Mouse (Mus musculus) left cerebral cortex, adult 8-10 months (tissue): ENCODE measurements around the gene Gak. TPM values are rescaled to one million over a fixed set of nuclear protein-coding genes. Genes with fewer than 3 reads are reported as not detected.
"Not testable (repeated sequence)": the region's sequence is repeated elsewhere in the genome, so short reads cannot be mapped to it uniquely, and the experiment has no call there.

ENCODE experiments used
- DNase-seq, 2 experiments: peaks; one replicate each; pipeline ENCODE4 v3.0.0; 2022; ENCODE audit warnings: low spot score in 2 of 2
- total RNA-seq, 4 experiments: library from RNA; stranded (reverse); gene quantifications; 2 replicates each; pipeline ENCODE4 v1.2.4; 2022

Gene Gak
- total RNA-seq, 4 experiments from 2014 or later: 97.5 to 105 (median 99.5) TPM

DNA sequence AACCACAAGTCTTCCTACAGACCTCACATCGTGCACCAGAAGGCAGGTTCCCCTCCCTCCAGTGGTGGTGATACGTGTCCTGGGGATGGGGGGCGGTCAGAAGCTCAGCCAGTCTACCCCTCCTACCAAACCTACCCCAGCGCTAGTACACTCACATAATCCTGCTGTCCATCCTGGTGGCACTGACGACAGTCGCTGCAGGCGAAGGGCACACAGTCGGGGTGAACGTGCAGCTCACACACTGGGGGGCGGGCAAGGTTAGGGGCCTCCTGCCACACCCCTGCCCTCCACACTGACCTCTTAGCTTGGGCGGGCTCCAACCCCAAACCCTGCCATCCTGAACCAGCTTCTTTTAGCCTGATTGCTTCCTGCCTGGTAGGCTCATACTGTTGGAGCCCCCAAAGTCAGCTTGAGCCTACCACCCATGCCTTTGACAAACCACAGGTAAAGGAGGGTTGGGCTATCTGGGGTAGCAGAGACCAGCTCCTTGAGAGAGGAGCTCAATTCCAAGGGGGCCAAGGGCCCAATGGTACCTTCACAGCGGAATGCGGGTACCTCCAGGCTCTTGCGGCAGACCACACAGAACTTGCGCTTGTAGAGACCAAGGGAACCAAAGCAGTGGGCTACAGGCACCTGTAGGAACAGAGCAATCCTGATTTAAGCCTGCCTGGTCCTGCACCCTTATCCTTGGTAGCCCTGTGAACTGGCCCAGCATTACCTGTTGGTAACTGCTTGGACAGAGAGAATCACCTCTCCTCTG, 26.5 kb upstream of the Gak start:
- DNase-seq: no peak

DNA sequence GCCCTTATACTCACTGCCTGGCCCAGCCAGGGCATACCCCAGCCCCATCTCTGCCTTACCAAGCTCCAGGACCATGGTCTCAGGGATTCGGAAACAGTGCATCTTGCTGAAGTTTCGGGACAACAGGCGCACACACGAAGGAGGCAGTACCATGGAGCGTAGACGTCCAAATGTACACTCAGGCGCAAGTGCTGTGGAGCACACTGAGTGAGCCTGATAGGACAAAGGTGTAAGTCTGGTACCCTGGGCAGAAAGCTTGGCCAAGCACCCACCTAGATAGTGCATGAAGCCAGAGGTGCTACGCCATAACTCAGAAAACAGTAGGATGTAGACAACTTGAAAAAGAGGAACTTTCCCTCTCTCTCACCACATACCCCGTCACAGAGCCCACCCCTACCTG, 25.8 kb upstream of the Gak start:
- DNase-seq: no peak

DNA sequence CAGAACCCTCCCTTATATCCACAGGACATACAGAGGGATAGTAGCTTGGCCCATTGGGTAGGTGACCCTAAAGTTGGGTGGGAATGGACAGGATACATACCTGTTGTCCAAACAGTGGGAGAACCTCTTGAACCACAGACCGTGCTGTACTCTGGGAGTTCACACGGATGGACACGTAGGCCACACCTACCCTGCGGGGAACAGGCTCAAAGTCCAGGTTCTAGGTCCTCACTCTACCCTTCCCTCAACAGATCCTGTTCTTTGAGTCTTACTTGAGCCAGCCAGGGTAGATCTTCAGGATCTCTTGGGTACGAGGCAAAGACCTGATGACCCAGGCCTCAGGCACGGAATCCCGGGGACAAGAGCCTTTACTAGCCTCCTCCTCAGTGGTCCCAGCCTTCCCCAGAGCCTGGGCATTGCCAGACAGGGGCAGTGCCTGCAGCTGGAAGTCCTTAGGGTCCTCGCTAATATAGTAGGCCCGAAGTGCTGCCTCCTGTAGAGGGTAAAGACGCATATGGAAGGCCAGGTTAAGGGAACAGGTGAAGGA, 25.0 kb upstream of the Gak start:
- DNase-seq: no peak

DNA sequence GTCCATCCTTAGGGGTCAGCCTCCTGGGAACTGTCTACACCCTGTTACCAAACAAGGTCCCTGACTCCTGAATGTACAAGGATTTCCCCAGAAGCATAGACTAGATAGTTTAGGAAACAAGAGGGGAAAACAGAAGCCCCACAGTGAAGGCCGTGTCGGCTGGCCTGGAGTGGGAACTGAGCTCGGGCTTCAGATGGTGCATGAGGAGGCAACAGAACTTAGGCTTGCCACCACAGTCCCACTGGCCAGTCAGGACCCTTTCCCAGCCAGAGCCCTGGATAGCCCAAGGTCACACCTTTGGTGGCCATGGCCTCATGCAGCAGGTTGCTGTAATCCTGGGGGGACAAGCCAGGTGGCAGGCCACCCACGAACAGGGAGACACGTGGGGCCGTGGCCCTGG, 23.8 kb upstream of the Gak start:
- DNase-seq: no peak

DNA sequence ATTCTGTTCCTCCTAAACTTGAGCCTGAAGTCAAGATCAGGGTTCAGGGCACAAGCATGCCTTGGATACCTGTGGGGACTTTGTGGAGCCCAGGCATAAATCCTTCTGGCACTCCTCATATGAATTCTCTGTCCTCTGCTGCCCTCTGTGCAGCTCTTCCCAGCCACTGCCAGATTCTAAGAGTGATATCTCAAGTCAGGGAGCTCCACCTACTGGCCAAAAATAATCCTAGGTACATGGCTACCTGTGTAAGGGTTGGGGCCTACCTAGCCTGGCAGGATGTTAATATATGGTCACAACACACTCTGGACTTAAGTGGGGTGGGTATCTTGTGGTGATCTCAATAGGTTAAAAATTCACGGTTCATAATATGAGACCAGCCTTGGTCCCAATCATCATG, 22.3 kb upstream of the Gak start:
- DNase-seq: no peak

DNA sequence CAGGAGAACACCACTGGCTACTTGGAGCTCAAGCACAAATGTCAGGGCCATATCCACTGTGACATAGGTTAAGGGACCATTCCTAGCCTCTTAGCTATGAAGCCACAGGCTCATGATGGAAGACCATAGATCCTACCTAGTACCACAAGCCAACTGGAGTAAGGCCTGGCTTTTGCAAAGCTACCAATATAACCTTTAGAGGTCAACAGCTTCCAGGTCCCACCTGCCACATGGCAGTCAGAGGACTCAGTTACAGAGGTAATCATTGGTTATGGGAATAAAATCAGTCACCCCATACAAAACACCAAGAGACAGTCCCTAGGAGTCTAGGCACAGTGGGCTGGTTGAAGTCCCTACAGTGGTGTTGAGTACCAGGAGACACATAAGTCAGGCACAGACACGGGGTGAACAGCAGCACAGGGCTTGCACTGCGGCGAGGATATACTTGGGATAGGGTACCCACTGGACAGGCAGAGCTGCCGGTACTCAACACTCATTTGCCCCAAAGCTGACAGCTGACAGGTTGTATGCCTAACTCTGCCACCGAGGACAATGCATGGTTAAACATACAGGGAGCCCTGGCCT, 21.7 kb upstream of the Gak start:
- DNase-seq: no peak

DNA sequence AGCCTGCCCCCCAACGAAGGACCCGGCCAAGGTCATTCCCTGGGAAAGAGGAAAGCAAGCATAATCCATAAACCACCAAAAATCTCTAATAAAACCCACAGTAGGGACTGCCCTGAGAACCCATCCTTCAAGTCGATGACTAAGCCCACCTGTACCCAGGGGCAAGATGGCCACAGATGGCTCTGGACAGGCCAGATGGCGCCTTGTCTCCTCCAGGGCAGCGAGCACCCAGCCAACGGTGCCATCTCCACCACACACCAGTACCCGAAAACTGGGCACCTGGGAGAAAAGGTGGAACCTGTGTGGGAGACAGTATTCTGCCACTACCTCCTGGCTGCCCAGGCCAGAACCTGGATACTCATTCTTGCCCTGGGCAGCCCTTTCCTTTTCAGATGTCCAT, 20.8 kb upstream of the Gak start:
- no peak for DNase-seq

DNA sequence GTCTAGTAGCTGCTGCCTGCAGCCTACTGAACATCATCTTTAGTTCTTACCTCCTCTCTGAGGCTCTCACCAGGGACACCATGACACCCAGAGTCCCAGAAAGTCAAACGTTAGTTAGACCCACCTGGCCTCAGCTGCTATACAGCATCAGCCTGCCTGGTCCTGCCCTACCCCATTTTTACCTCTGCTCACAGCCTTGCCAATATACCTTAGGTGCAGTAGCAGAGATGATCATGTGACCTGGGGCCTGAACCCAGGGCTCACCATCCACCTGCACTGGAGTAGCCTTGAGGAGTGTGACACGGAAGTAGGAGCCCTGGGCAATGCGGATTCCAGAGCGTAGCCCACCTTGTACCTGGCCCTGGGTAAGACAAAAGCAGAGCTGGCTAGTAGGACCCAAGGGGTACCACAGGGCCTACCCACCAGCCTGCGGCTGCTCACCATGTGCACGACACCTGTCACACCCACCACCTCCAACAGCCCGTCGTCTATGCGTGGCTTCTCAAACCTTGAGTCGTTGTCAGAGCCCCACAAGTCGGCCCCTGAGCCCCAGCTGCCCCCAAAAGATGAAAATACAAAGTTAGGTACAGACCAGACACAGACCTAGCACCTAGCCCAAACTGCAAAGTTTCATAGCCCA, 19.5 kb upstream of the Gak start:
- no peak for DNase-seq

DNA sequence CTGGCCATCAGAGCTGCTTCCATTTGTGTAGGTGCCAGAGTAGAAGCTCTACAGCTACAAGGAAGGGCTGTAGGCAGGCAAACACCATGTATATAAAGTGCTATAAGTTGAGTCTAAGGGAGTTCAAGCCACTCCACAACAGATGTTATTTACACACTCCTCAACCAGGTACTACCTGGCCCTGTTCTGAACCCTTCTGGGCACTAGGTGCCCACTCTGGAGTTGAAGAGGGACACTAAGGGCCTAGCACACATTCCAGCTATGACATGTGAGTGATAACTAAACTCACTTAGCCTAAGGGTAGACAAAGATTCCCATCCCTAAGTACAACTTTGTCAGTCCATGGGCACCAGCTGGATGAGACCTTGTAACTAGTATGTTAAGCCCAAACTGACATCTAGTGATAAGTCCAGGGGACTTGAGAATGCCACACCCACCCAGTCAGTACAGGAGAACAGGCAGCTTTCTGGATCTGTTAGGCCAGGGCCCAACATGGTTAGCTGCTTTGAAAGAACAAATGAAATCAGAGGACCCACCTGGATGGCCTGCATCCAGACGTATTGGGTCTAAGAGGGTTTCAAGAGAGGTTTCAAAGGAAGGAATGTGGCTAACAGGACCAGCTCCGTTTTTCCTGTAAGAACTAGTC, 18.4 kb upstream of the Gak start:
- DNase-seq: no peak

DNA sequence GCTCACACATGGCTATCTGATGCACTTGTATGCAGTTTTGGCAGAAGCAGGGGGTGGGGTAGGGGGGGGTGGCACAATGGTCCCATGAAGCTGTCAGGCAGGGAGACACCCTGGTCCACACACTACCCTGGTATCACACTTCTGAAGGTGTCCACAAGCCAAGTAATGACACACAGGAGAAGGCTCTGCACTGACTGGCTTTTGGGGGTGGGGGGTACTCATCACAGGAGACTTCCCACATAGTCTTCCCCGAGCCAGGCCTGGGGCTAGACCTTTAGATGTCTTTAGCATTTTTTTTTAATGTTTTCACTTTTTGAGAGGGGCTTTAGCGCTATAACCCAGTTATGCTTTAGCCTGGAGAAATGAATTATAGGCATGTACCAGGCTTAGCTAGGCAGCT, 17.8 kb upstream of the Gak start:
- no peak for DNase-seq

DNA sequence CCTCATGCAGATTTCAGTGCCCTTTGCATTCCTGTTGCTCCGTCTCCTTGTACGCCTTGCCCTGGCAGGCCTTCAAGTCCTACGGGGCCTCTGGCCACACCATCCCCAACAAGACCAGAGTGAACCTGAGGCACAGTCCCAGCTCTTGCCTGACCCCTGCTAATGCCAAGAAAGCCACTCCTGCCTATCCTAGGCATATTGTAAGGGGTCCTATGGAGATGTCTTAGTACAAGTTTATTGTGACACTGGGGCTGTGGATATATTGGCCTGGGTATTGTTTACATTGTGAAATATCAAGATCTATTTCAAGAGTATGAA, 16.7 kb upstream of the Gak start:
- DNase-seq: no peak

DNA sequence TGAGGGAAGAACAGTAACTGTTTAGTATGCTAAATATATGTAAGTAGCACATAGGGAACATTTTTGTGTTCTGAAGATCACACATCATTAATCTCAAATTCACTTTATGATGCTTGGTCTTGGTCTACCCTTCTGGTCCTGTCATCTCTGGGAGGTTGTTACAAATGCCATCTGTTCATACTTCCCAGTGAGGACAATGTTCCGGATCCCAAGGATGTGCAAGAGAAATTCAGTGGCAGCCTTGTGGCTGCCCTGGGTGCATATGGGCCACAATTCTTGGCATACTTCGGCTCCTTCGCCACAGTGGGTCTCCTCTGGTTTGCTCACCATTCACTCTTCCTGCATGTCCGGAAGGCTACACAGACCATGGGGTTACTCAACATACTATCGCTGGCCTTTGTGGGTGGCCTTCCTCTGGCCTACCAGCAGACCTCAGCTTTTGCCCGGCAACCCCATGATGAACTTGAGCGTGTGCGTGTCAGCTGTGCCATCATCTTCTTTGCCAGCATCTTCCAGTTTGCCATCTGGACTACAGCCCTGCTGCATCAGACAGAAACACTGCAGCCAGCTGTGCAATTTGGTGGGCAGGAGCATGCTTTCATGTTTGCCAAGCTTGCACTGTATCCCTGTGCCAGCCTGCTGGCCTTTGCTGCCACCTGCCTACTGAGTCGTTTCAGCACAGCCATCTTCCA, 16.2 kb upstream of the Gak start:
- no peak for DNase-seq

DNA sequence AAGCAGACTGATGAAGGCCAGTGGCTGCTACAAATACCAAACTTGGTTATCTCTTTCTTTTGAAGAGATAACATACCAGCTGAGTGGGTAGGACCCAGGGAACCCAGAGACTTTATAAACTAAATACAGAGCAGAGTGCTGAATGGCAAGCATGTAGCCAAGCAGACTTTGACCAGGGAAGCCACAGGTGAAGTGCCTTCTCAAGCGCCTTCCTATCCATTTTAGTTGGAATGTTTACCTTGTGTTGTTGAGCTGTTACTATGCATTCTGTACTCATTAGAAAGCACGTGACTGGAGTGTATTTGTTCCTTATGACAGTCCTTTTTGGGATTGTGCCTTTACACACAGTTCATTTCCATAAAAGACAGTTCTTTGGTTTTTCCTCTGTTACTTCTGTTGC, 14.1 kb upstream of the Gak start:
- no peak for DNase-seq

DNA sequence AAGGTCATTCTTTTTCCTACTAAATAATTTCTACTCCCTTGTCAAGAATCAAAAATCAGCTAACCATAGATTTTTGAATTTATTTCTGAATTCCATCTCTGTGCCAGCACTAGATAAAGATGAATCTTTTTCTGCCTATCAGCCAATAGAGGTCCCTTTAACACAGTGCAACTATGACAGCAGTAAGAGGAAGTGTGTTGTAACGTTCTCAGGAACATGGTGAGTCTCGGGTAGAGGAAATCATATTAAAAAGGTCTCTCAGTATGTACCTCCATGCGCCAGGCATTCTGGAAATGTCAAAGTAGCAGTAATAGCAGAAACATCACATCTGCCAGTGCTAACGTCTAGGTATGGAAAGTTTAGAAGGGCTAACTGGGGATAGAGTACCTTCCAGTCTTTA, 6.6 kb upstream of the Gak start:
- DNase-seq: no peak

DNA sequence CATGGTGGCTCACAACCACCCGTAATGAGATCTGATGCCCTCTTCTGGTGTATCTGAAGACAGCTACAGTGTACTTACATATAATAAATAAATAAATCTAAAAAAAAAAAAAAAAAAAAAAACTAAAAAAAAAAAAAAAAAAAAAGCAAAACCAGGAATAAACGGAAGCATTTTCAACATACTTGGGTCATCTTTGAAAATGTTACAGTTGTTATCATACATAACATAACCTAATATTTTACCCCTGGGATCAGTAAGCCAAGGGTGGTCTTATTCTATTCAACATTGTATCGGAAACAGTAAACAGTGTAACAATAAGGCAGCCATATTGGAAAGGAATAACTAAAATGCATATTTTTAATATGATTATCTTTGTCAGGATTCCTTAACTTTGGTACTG, 4.5 kb upstream of the Gak start:
- DNase-seq: not testable (repeated sequence)

DNA sequence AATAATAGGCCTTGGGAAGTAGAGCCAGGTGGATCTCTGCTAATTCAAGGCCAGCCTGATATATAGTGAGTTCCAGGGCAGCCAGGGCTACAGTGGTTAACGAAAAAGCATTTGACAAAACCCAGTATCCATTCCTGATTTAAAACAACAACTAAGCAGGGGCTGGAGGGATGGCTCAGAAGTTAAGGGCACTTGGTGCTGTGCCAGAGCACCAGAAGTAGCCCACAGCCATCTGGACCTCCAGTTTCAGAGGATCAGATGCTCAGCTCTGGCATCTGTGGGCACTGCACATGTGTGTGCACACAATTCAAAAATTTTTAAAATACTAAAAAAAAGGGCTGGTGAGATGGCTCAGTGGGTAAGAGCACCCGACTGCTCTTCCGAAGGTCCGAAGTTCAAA, 4.1 kb upstream of the Gak start:
- DNase-seq: no peak

DNA sequence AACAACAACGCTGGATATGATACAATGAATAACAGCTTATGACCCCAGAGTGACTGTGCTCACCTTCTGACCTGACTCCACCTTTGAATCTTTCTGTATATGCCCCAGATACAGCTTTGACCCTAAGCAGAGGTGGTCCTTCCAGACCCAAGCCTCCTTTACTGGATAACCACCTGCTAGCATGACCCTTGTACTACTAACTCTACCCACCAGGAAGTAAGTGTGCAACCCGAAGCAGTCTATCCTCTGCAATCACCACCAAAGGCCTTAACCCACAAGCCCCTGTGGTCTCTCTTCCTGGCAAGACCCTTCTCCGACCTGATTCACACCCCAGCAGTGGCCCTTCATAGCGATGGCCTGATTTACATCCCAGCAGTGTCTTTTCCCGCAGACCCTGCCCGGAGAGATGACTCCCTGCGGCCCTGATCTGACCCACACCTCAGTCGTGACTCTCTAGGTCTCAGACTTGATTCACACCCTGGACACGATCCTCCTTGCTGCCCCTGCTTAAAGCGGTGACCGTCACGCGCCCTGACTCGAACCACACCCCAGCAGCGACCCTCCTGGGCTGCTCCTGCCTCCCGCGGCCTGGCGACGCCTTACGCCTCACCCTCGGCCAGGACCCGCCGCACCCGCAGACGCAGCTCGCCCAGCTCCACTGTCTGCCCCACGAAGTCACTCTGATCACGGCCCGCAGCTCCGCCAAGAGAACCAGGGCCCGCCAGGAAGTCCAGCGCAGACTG, 493 bp downstream of the Gak start:
- DNase-seq: no peak

DNA sequence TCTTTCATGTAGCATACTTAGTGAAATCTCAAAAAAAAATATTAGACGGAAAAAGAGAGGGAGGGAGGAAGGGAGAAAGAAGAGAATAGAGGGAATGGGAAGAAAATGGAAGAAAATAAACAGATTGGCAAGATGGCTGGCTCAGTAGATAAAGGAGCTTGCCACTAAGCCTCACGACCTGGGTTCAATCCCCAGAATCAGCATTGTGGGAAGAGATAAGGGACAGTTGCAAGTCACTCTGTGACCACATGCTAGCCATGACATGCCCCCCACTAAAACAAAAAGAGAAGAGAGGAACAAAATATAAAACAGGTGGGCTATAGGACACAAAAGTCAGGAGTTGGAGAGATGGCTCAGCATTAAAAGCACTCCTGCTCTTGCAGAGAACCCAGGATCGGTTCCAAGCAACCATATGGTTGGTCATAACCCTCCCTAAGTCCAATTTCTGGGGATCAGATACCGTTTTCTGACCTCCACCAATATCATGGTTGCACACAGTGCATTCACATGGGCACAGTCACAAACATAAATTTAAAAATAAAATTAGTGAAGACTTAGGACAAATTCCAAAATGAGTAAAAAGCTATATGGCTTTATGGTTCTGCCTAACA, 3.4 kb downstream of the Gak start:
- DNase-seq: no peak

DNA sequence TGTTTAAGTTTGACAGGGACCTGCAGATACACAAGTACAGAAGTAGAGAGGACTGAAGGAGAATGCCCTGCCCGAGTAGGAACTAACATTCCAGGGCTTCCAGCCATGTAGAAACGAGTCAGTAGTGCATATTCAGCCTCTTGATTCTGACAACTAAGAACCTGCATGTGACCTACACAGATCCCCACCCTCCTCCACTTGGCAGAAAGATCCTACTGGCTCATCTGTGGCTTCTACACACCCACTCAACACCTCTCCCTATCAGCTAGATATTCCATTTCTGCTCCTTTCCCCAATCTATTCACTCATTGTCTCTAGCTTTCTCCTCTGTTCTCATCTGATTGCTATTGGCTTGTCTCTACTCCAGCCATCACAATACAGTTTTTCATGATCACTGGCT, 7.7 kb downstream of the Gak start:
- no peak for DNase-seq

DNA sequence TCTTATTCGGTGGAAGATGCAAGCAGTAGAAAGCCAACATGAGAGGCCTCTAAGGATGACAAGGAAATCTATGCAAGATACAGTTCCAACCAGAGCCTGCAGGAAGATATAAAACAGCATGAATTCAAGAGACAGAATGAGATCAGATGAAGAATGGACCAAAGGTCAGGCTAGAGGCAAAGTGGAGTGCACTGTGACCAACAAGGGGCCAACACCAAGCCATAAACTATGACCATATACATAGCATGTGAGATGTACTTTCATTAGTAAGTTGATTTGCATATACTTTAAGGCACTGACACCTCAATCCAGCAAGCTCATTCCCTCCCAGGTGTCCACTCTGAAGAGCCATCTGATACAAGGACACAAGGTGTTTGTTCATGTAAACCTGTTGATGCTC, 19.1 kb downstream of the Gak start:
- no peak for DNase-seq

DNA sequence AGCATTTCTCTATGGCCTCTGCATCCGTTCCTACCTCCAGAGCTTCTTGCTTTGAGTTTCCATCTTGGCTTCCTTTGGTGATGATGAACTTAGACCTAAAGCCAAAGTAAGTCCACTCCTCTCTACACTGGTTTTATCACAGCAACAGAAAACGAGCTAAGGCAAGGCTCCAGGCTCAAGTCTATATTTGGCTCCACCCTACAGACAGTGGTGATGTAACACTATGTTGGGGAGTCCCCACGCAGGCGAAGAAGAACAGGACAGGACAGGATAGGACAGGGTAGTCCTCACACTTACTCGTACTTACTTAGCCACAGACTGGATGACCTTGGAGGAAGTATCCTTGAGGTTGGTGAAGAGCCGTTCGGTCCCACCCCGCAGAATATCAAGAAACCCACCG, 27.0 kb downstream of the Gak start:
- peak in 1 of 2 experiments; percentile 22 for DNase-seq
